Mouse (Mus musculus) spleen, adult 10 weeks (tissue): ENCODE measurements around the gene Tma7. TPM values are rescaled to one million over a fixed set of nuclear protein-coding genes. Genes with fewer than 3 reads are reported as not detected.

Experiments used
- polyA plus RNA-seq: library from polyadenylated mRNA; stranded (reverse); fragments of 350-450 nt; fragmentation: Illumina TruSeq; extraction: RNeasy Lipid Tissue Mini Kit (QIAGEN cat#74804); gene quantifications from one replicate; pipeline ENCODE4 v1.2.3, GENCODE M21; 2015; ENCODE audit warnings: low replicate concordance; ENCODE audit not compliant: insufficient read depth

The Tma7 gene
- polyA plus RNA-seq = 476 TPM

GRCm38 (mm10) chr9:109082124-109082800, at the start of gene Tma7, which contains the start of gene Ccdc51:
Gene Tma7, minus strand, starts transcription at chr9:109082587.
Gene Ccdc51, plus strand, starts transcription at chr9:109082493.

GRCm38 (mm10) chr9:109095137-109095982, 13.0 kb upstream of the Tma7 start, which contains the start of gene Plxnb1:
Gene Plxnb1, plus strand, starts transcription at chr9:109095389.

GRCm38 (mm10) chr9:109073661-109074573, 8.5 kb downstream of the Tma7 start, which contains the start of gene Atrip:
Gene Atrip, minus strand, starts transcription at chr9:109074124.

GRCm38 (mm10) chr9:109059136-109059903, 23.1 kb downstream of the Tma7 start, which contains the start of gene Trex1:
Gene Trex1, minus strand, starts transcription at chr9:109059734.

GRCm38 (mm10) chr9:109038086-109038895, 44.1 kb downstream of the Tma7 start, which contains the start of gene Shisa5:
Gene Shisa5, plus strand, starts transcription at chr9:109038565.

Other genes starting within 250 kb of the Tma7 start
- gene Slc26a6, start 229.3 kb downstream of the Tma7 start, polyA plus RNA-seq = 6.4 TPM
- gene Tmem89, start 168.0 kb downstream of the Tma7 start, polyA plus RNA-seq = not detected
- gene Uqcrc1, start 146.0 kb downstream of the Tma7 start, polyA plus RNA-seq = 139 TPM
- gene Col7a1, start 129.0 kb downstream of the Tma7 start, polyA plus RNA-seq = 13.0 TPM
- 1.2 TPM for gene Ucn2, start 96.6 kb downstream of the Tma7 start, polyA plus RNA-seq
- gene Pfkfb4, start 90.8 kb downstream of the Tma7 start, polyA plus RNA-seq = 11.2 TPM
- 1,299 TPM for gene Shisa5, start 44.0 kb downstream of the Tma7 start, polyA plus RNA-seq
- gene Trex1, start 22.9 kb downstream of the Tma7 start, polyA plus RNA-seq = 5.6 TPM
- 11.2 TPM for gene Atrip, start 8.5 kb downstream of the Tma7 start, polyA plus RNA-seq
- gene Ccdc51, start 94 bp downstream of the Tma7 start, polyA plus RNA-seq = 5.3 TPM
- 5.2 TPM for gene Plxnb1, start 12.8 kb upstream of the Tma7 start, polyA plus RNA-seq
- not detected for gene Fbxw21, start 79.5 kb upstream of the Tma7 start, polyA plus RNA-seq
- 1.9 TPM for gene Fbxw13, start 113.4 kb upstream of the Tma7 start, polyA plus RNA-seq
- gene Fbxw20, start 152.2 kb upstream of the Tma7 start, polyA plus RNA-seq = not detected
- gene Fbxw14, start 205.1 kb upstream of the Tma7 start, polyA plus RNA-seq = not detected